Mouse (Mus musculus) ES-Bruce4 (cell line): ENCODE data around the gene Tnrc6c.

Experiments used
- CTCF ChIP-seq: IDR thresholded peaks from one replicate; pipeline ENCODE4 v1.8.1; 2011; ENCODE audit warnings: low read depth, low read length
- POLR2A ChIP-seq: IDR thresholded peaks from one replicate; pipeline ENCODE4 v1.8.1; 2011; ENCODE audit warnings: low read length; ENCODE audit not compliant: insufficient read depth

- TF ChIP-seq CTCF (no peak), POLR2A (peak; percentile 99)
Measured at GRCm38 (mm10) chr11:117654380-117654924, 363 bp downstream of the Tnrc6c start.
